Mouse (Mus musculus) G1E (cell line): Measurements from ENCODE around the gene Tmem263.

Source experiments
- CTCF ChIP-seq: IDR thresholded peaks from 2 replicates; pipeline ENCODE4 v1.5.1; 2012; ENCODE audit warnings: low read depth, low read length, inconsistent platforms, mixed read lengths
- GATA1 ChIP-seq: IDR thresholded peaks from 2 replicates; pipeline ENCODE4 v1.6.1; 2012; ENCODE audit warnings: borderline replicate concordance, low read length, inconsistent platforms, mixed read lengths
- POLR2AphosphoS5 ChIP-seq: IDR thresholded peaks from 2 replicates; pipeline ENCODE4 v1.6.1; 2012; ENCODE audit warnings: low read depth, low read length, inconsistent platforms; ENCODE audit not compliant: insufficient replicate concordance
- TAL1 ChIP-seq: conservative IDR thresholded peaks from 2 replicates; pipeline ENCODE4 v1.6.1; 2012; ENCODE audit warnings: low read depth, low read length, inconsistent platforms, mixed read lengths

- no peak for TF ChIP-seq CTCF
- TF ChIP-seq GATA1, result no peak
- no peak for TF ChIP-seq TAL1
- TF ChIP-seq POLR2AphosphoS5, result no peak
Measured at GRCm38 (mm10) chr10:85102247-85103084, at the start of gene Tmem263, which contains the start of gene Fhl4.
